Mouse (Mus musculus) cerebral cortex, adult 2 months (tissue): ENCODE measurements around the gene Trim59.

Source experiments
- WGBS: fragments of 180-500 bp; shearing (Covaris S2); methylation state at CpG from one replicate; pipeline ENCODE4 v1.1.7; 2018; 5-methylcytosine and 5-hydroxymethylcytosine counted together

Trim59 gene

GRCm38 (mm10) chr3:69044645-69045399 is at the start of gene Trim59:
Trim59 (minus strand) TSS chr3:69044755.
- WGBS: under 1% methylated on average over 80 of the region's 80 CpGs

DNA sequence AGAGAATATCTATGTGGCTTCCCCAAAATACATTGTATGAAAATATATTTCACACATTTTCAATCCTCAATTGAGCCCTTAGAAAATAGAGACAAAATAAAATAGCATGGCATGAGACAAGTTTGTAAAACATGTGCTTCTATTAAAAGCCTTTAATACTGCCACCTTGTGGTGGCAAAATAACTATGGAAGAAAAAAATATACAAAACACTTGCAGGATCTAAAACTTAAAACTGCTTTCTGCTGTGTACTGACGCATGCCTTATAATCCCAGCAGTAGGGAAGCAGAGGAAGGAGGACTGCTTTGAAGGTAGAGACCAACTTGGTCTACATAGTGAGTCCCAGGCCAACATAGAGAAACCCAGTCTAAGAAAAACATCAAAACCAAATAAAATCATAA is 19.4 kb upstream of the Trim59 start:
- WGBS: 12% methylated on average over 1 of the region's 1 CpGs

GRCm38 (mm10) chr3:69062764-69063163 is 18.2 kb upstream of the Trim59 start:
- 90% methylated on average over 1 of the region's 1 CpGs for WGBS

DNA sequence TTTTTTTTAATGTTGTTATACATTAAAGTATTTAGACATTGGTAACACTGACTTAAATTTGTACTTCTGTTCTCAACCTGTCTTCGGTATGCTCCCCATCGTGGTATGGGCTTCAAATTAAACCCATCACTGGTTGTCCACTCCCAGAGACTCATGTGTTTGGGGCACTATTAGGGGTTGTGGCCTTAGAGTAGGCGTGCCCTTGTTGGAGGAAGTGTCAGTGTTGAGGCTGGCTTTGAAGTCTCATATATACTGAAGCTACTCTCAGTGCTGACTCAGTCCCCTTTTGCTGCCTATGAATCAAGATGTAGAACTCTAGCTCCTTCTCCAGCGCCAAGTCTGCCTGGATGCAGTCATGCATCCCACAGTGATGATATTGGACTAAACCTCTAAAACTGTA is 16.1 kb upstream of the Trim59 start:
- 94% methylated on average over 4 of the region's 4 CpGs for WGBS

GRCm38 (mm10) chr3:69055871-69056270 is 11.3 kb upstream of the Trim59 start:
- 71% methylated on average over 3 of the region's 3 CpGs for WGBS

- WGBS: 90% methylated on average over 7 of the region's 7 CpGs
Observed at GRCm38 (mm10) chr3:69054760-69055432, 10.3 kb upstream of the Trim59 start.

GRCm38 (mm10) chr3:69051894-69052293 is 7.3 kb upstream of the Trim59 start:
- 84% methylated on average over 11 of the region's 11 CpGs for WGBS

GRCm38 (mm10) chr3:69049011-69049410 is 4.5 kb upstream of the Trim59 start:
- 80% methylated on average over 6 of the region's 6 CpGs for WGBS

DNA sequence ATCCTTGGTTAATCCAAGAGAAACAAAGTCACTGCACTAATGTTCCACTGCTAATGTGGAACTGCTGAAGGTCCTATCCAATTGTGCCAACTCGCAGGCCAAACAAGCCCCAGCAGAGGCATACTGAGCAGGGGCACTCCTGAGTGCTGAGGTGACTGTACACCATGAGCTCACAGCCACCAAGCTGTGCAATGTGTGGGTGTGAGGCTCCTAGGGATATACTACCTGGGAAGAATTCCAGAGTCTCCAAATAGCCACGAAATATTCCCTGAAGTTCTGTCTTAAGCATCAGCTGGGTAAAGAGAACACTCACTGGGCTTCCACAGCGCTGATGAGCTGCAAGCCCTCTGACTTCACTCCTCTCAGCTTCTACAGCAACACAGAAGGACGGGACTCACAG is 3.1 kb upstream of the Trim59 start:
- 58% methylated on average over 4 of the region's 4 CpGs for WGBS

DNA sequence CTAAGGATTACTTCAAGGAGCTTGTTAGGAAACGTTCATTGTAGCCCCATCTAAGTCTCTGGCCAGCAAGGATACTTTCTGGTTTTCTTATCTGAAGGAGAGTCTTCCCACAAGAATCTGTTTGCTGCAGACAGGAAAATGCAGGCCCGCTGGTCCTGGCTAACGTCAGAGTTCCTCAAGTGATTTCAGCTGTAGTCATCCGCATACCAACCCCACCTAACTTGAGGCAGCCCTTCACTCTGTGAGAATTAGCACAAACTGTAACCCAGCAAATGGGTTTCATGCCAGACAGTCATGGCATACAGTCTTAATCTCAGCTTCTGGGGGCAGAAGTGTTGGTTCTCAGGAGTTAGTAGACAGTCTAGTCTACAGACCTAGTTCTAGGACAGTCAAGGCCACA is 2.0 kb upstream of the Trim59 start:
- WGBS: 88% methylated on average over 4 of the region's 4 CpGs

DNA sequence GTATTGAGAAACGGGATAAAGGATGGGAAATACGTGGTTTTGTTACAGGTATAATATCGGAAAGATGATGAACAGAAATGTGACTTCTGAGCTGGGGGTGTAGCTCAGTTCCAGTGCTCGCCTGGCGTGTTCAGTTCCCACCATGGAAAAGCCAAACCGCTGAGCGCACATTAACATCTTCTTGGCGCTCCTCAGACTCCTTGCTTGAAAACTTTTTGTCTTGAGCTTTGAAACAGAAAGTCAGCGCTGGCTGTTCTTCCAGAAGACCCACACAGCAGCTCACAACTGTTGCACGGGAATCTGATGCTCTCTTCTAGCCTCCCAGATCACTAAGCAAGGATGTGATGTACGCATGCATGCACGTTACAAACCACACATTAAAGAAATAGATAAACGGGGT is 1.2 kb upstream of the Trim59 start:
- 31% methylated on average over 13 of the region's 13 CpGs for WGBS

- 2% methylated on average over 9 of the region's 9 CpGs for WGBS
Observed at GRCm38 (mm10) chr3:69045400-69045703, 797 bp upstream of the Trim59 start.

DNA sequence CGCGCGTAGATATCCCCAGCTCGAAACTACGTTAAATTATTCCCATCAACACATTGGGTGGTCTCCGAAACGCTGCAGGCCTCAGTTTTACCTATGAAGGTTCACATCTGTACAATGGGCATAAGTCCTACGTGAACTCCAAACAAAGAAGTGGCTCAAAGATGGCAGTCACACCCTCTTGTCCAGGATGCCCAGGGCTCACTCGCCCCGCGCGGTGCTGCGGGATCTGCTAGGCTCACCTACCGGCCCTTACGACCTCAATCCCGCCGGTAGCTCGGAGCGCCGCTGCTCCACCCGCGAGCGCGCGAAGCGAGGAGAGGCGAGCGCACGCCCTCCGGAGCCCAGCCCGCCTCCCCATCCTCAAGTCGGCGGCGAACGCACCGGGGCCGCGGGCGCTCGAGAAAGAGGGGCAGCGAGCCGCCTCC is 376 bp downstream of the Trim59 start:
- under 1% methylated on average over 42 of the region's 42 CpGs for WGBS

DNA sequence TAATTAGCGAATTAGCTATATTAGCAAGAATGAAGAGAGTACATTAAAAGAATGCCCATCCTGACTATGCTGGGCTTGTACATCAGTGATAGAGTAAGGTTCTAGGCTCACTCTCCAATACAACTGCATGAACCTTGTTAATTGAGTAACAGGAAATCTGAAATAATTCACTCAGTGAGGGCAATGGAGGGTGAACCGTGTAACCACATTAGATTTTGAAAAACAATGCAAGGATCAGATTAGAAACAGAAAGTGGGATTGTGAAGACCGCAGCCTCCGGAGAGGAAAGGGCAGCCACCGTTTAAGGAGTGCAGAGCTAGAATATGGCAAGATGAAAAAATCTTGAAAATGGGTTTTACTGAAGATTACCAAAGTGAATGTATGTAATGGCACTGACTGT is 3.3 kb downstream of the Trim59 start:
- 63% methylated on average over 5 of the region's 5 CpGs for WGBS

- WGBS: 62% methylated on average over 2 of the region's 2 CpGs
Observed at GRCm38 (mm10) chr3:69040105-69040504, 4.5 kb downstream of the Trim59 start.

DNA sequence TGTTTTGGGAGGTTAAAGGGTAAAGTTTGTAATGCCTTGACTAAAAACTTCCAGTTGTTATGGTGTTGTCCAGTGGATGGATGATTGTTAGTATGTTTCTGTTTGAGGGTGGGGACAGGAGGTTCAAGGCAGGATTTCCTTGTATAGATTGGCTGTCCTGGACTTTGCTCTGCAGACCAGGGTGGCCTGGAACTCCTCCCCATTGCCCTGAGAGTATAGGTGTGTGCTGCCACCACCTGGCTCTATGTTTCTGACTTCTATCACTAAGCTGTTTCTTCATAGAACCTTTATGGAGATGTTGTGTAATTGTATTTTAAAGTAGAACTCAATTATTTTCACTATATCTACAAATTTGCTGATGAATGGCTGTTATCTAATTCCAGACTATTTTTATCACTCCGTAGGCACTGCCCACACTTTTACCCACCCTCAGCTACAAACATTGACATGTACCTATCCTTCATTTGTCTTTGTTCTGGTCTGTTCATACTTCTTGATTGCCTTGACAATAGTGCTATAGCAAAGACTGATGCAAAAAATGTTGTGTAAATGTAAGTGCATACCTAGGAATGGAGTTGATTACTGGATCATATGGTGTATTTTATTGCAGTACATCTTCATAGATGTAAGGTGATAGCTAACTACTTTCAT is 18.3 kb downstream of the Trim59 start:
- whole genome bisulfite sequencing: 93% methylated on average over 1 of the region's 1 CpGs

DNA sequence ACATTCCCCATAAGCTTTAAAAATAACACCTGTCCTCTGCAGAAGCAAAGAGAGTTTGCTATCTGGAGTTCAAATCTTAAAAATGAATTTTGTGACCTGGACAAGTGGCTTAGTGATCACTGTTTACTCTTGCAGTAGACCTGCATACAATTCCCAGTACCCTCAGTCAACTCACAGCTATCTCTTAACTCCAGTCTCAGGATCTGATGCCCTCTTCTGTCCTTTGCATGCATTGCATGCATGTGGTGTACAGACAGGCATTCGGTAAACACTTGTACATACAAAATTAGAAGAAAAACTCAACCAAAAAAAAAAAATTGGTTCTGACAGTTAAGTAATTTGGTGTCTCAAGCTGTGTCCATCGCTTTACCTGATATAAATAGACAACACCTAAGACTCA is 24.3 kb downstream of the Trim59 start:
- 89% methylated on average over 2 of the region's 2 CpGs for WGBS

GRCm38 (mm10) chr3:69018635-69019034 is 25.9 kb downstream of the Trim59 start:
- WGBS: 98% methylated on average over 2 of the region's 2 CpGs

GRCm38 (mm10) chr3:69017181-69017580 is 27.4 kb downstream of the Trim59 start:
- WGBS: 91% methylated on average over 3 of the region's 3 CpGs

DNA sequence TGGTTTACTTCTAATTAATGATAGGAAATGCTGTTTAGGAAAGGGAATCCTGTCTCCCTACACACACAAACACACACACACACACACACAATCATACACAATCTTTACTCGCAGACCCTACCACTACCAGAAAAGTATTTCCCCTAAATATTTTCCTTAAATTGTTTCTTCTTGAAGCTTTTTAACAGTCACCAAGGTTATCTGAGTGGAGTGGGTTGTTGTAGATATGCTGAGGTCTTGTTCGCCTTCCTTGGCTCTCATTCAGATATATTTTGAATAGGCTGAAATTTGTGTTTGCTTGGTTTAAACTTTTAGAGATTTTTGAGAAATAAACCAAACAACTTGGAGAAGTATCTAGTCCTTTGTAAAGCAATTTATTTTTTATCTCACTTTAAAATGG is 35.7 kb downstream of the Trim59 start:
- WGBS: 85% methylated on average over 2 of the region's 2 CpGs

- WGBS: 6% methylated on average over 21 of the region's 21 CpGs
Observed at GRCm38 (mm10) chr3:69006246-69006760, 38.3 kb downstream of the Trim59 start.

GRCm38 (mm10) chr3:69005338-69006245 is 39.0 kb downstream of the Trim59 start:
- under 1% methylated on average over 72 of the region's 72 CpGs for WGBS
